Mouse (Mus musculus) right cerebral cortex, adult 2 months (tissue): ENCODE data around the gene Eif2a.
A peak's percentile ranks its signal among the peaks of the same experiment; 100 is the strongest.
"Not testable (repeated sequence)": the region's sequence is repeated elsewhere in the genome, so short reads cannot be mapped to it uniquely, and the experiment has no call there.

Experiments used
- DNase-seq, 2 experiments: peaks; one replicate each; pipeline ENCODE4 v3.0.0; 2021 to 2022; ENCODE audit warnings: low spot score in 2 of 2

The Eif2a gene

DNA sequence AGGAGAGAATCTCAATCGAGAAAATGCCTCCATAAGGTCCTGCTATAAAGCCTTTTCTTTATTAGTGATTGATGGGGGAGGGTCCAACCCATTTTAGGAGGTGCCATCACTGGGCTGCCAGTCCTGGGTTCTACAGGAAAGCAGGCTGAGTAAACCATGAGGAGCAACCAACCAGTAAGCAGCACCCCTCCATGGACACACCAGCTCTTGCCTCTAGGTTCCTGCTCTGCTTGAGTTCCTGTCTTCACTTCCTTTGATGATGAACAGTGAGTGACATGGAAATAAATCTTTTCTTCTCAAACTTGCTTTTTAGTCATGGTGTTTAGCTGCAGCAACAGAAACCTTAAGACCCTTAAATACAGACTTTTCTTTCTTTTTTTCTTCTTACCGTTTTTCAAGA lies 4.3 kb upstream of the Eif2a start:
- no peak for DNase-seq

DNA sequence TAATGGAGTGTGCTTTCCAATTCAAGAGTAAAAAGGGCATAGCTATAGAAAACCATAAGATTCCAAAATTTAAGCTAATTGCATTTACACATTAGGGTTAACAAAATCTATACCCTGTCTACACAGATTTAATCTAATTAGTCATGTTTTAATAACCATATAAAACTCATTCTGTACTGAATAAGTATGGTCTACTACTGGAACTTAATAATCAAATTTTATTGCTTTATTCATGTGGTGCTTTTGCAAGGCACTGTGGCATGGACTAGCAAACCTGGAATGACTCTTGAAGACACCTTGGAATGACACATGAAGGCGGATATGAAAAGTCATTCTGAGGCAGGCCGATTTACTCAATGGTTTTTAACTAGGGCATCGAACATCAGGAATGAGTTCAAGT lies 2.2 kb upstream of the Eif2a start:
- no peak for DNase-seq

DNA sequence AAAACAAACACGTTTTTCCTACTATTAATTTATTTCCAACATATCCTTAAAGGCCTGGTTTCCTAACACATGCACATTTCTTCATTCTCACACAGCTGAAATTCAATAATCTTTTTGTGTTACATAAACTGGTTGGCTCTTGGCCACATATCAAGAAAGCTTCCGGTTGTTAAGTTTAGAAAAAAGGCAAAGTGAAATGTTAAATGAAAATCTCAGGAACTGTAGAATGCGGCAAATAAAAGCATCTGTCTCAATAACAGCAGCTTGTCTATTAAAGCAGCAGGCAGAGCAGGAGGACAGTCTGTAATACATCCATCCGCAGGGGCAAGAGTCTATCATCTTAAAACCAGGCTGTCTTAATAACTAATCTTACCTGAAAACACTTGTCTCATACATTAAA lies 1.4 kb upstream of the Eif2a start:
- no peak for DNase-seq

DNA sequence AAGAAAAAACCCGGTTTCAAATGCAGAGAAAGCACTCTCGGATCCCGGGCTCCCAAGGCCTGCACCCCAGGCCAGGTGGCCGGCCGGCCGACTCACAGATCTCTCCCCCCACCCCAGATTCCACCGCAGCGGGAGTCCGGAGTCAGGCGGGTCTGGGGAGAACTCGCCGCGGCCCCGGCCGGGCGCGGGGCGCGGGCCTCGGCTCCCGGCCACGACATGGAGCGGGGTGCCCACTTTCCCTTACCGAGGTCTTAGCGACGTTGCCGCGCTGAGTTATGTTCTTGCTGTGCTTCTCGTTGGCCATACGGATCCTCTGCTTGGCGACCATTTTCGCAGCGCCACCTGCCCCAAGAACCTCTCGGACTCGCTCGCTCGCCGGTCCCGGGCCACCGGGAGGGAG lies 455 bp upstream of the Eif2a start:
- DNase-seq: no peak

DNA sequence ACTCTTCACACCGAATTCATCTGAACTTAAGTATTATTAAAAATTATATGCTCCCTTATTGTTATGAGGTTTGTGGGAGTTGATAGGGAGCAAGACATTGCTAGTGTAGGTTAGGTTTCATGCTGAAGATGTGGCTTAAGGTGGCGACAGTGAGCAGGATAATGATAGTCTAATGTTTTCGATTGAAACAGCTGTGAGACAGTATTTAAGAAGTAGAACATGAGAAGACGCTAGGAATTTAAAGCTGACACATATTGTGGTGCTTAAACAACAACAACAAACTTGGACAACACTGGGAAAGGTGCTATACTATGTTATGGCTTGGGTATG lies 752 bp downstream of the Eif2a start:
- DNase-seq: no peak

DNA sequence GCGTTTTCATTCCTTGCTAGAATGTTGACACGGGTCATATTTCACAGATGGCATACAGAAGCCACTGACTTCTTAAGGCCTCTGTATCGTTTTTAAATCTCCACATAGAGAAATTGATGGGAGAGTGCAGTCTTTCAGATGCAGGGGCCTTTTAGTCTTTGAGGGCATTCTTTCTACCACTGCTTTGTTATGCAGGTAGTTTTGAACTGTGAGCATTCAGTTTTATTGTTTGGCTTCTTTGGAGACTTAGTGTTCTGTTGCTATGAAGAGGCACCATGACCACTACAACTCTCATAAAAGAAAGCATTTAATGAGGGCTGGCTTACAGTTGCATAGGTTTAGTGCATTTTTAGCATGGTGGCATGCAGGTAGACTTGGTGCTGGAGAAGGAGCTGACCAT lies 11.0 kb downstream of the Eif2a start:
- DNase-seq: no peak

DNA sequence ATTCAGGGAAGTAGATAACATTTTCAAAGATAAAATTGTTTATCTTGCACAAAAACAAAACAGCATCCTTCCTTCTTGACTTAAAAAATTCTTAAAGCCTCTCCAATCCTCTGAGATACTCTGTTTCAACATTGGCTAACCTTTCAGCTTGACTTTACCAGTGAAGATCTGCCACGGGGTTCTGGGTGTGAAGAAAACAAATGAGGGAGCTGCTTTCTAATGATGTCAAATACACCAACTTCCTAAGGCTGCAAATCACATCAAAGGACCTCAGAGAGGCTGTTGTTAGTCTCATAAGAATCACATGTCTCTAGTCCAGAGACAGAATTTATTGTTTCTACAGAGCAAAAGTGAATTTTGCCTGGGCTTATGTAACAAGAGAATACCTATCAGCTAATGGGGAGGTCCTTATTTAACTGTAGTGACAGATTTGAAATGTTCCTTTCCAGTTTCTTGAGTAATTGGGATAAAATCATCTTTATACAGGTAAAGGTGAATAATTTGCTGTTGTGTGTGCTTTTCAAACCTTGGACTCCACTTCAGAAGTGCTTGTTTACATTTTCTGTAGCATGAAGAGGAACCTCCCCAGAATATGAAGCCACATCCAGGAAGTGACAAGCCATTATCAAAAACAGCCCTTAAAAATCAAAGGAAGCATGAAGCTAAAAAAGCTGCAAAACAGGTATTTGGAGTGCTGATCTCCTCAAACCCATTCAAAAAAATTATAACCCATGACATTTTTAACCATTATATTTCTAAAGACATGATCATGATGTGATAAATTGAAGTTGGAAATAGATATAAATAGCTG lies 26.6 kb downstream of the Eif2a start:
- no peak for DNase-seq

DNA sequence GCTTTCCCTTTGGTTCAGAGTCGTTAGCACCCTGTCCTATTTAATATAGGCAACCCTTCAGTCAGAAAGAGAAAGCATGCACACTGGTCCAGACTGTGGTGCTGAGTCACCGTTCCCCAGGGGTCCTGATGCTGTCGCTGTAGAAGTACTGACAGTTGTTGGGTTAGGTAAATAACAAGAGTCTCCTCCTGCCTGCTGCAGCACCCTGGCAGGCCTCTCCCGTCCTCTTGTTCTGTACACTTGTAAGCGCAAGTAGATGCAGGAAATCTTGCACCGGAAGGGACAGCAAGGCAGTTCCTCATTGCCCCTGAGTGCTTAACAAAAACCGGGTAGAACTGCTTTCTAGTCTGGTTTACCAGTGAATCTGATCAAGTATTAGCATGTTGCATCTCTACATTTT lies 31.0 kb downstream of the Eif2a start:
- DNase-seq: no peak

DNA sequence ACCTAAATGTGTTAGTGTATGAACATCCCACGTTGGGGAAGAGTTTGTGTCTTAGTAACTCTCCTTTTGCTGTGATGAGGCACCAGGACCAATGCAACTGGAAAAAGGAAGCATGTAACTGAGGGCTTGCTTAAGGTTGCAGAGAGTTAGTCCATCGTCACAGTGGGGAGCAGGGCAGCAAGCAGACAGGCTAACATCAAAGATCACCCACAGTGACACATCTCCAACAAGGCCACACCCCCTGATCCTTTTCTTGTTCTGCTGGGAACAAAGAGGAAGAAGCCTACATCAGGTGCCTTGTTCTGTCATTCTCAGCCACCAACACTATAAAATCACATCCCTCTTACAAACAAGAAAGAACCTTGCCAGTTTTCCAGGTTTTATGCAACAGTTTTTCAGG lies 34.3 kb downstream of the Eif2a start:
- no peak for DNase-seq

DNA sequence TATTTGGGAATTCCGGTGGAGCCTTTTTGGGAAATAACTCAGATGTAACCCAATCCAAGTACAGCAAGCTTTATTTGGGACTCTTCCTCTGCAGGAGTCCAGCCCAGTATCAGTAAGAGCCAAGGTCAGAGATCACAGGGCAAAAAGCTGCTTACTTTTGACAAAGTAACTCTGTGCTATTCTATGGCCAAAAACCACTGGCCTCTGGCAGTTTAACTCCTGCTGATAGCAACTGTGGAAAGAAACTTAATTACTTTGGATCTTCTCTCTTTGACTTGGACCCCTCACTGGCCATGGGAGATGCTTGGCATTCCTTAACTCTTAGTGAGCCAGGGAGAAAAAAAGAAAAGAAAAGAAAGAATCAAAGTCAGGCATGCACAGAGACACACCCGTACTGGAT lies 35.8 kb downstream of the Eif2a start:
- DNase-seq: no peak

DNA sequence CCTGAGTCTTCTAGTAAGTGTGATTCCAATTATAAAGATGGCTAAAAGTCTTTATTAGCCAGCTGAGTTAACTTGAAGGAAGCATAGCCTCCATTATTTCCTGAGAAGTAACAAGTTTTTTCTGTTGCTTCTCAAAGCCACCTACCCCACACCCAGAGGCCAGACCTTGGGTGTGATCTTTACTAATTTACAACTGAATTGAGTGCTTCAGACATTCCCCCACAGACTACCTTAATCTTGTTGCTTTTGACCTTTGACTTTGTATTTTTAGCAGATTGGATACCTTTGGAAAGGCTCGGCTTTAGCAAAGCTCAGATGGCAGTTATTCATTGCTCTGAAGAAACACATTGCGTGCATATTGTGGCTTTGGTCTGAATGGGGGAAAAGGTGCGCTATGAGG lies 45.2 kb downstream of the Eif2a start:
- no peak for DNase-seq

DNA sequence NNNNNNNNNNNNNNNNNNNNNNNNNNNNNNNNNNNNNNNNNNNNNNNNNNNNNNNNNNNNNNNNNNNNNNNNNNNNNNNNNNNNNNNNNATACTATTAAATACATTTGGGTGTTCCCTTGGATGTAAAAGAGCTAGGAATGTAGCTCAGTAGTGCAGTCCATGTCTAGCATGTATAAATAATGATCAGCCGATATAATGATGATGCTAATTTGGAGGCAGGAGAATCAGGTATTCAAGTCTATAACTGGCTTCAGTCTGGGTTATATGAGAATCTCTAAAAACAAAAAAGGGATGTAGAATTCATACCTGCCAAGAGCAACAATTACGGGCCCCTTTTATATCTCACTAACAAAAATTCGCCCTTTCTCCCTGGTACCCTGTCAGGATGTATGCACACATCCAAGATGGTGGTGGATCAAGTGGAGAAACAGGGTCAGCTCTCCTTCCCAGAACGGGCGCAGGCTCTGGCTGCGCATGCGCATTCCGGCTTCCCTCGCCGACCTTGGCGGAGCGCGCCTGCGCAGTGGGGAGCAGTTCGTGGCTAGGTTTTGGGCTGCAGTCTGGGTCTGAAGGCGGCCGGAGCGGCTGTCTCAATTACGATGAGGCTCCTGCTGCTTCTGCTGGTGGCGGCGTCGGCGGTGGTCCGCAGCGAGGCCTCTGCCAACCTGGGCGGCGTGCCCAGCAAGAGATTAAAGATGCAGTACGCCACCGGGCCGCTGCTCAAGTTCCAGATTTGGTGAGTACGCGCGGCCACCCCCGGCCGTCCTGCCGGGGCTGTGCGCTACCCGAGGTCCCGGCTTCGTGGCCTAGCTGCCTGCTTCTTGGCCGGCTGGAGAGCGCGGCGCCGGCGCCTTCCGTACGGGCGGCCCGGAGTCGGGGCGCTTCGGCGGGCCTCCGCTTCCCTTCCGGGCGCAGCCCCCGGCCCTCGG lies 50.8 kb downstream of the Eif2a start, which contains the start of gene Selenot:
Gene Selenot, plus strand, starts transcription at position 500 of the 930 bp plus-strand sequence.
- DNase-seq: peak; percentile 97

DNA sequence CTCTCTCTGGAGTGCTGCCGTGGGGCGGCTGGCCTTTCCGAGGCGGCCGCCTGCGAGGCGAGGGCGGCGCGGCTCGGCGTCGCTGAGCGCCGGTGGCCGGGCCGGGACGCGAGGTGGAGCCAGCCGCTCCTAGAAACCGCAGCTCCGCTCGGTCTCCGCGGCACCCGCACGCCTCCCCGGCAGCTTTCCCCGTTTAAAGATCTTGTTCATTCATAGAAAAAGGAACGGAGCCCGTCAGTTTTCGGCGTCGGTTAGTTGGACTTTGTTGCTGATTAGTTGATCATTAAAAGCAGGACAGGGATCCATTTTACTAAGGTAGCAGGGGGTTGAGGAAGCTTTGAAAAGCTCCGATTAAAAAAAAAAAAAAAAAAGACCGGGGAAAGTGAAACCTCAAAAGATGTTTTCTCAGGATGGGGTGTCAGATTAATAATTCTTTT lies 51.5 kb downstream of the Eif2a start:
- peak; percentile 34 to 37 for DNase-seq

DNA sequence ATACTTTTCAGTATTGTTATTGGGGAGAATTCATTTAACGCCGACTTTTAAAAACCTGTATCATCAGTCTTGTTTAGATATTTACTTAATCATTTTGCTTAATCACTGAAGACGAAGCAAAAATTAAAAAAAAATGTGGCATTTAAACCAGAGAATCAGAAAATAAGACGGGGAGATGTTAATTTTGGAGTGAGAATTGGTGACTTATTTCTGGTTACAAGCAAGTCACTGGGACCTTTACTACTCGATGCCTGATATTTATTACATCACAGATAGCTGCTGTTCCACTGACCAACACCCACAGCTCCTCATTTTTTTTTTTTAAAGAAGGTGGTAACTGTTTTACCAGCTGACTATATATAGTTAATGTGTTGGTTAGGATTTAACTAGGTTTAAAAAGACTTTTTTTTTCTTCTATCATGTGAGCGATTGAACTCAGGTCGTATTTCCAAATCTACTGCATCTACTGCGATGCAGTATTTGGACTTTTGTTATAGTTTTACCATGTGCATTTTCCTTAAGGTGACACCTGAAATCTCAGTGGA lies 52.0 kb downstream of the Eif2a start:
- DNase-seq: no peak

DNA sequence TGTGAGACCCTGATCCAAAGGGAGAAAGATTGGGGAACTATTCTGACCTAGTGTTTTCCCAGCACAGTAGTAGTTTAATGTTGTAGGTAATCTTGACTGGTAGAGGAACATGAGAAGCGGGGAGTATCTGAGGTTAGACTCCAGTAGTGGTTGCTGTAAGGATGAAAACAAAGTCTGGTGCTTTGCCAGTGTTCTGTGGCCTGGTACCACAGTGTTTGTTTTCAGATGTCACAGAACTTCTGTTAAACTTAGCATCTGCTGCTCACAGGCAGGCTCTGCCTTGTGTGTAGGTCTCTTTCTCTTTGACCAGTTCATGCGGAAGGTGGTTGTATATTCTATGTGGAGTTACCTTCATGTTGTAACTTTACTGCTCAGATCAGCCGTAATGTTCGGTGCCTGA lies 55.9 kb downstream of the Eif2a start:
- no peak for DNase-seq

DNA sequence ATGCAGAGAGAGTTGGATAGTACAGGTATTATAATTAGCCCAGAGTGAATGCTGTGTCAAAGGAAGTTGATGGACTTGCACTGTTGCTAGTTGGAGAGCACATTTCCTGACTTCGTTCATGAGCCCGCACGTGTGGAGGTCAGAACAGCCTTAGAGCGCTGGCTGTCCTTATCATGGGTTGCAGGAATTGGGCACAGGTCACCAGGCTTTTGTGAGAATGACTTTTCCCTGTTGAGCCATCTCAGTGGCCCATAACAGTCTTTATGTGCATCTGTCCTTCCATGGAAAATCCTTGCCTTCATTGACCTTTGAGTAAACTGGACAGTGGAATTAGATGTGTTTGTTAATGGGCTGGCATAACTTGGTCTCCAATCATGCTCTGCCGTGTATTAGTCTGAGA lies 56.7 kb downstream of the Eif2a start:
- no peak for DNase-seq

DNA sequence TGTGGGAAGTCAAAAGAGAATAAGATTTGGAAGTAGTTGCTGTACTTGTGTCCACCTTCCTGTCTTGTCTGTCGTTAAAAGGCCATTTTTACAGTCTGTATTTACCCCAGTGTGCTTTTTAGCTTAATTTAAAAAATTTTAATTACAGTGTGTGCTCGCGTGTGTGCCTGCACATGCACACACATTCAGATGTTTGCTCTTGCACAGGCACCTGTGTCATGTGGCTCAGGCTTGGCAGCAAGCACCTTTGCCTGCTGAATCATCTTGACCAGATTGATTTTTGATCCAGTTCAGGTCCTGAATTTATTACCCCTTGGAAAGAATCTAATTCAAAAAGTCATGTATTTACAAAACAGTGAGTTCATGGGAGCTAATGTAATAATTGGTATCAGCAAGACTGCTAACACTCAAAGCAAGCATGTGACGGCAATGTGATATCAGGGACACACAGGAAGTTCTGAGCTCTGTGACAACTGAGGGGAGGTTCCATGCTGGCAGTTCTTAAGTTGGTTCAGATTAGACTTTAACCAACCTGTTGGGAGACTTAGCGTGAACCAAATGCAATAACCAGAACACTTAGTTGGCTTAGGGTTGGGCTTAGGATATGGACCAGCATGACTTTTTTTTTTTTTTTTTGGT lies 57.3 kb downstream of the Eif2a start:
- no peak for DNase-seq

DNA sequence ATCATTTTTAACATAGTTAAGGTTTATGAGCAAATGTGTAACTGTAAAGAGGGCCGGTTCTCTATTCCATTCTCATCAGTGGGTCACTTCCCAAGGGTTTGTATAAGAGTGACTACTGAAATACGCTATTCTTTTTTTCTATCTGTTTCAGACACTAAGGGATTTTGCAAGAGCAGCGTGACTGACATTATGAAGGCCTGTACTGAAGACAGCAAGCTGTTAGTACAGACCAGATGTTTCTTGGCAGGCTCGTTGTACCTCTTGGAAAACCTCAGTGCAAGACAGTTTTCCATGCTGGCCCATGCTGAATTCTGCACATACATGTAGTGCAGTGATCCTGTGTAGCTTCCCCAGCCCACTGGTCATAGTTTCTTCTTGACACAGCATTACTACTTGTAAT lies 64.9 kb downstream of the Eif2a start:
- not testable (repeated sequence) for DNase-seq

DNA sequence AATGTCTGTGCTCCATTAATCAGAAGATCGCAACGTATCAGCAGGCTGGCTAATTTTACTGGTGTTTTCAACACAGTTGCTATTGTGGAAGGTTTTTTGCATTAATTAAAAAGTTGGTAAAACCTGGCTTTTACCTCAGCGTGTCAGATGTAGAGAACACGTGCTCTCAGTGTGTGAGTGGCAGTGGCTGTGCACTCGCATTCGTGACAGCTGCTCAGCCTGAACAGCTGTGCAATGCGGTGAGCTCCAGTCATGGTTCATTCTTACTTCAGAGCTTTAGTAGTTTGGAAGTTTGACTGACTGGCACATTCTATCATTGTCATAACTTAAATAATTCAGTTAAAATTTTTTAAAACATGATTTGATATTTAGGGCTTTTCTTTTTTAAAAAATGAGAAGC lies 67.0 kb downstream of the Eif2a start:
- not testable (repeated sequence) for DNase-seq

DNA sequence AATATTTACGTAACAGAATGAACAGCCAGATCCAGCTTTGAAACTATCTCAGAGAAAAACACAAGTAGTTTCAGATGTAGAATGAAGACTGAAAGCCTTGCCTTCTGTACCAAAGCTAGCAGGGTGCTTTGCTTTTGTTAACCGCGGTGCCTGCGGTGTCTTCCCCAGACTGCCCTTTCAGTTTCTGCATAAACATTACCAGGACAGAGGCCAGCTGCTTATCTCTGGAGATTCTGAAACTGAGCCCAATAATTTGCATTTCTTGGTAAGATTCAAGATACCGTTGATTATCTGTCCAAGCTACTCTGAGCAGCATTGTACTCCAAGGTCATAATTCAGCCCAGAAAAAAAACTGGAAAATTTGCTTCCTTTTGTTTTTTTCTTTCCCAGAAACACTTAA lies 68.0 kb downstream of the Eif2a start:
- DNase-seq: no peak
